Mouse (Mus musculus) mesoderm, embryonic 11.5 days (tissue): ENCODE measurements around the gene Gm20890.
"Not testable (repeated sequence)": the region's sequence is repeated elsewhere in the genome, so short reads cannot be mapped to it uniquely, and the experiment has no call there.

ENCODE experiments used
- DNase-seq: peaks from one replicate; pipeline ENCODE4 v3.0.0-alpha.2; 2012; ENCODE audit warnings: low read depth, low spot score

Gm20890 gene

GRCm38 (mm10) chrY:26776699-26777098, at the start of gene Gm20890:
Gm20890 (minus strand) TSS chrY:26776799.
- not testable (repeated sequence) for DNase-seq
